Mouse (Mus musculus) lung, postnatal 0 days (tissue): ENCODE data around the gene Abcc4. TPM values are rescaled to one million over a fixed set of nuclear protein-coding genes. Genes with fewer than 3 reads are reported as not detected.

Experiments used
- ATAC-seq: fragments of 200-750 bp; cut with Nextera tagmentation; 2 replicates; pipeline ENCODE4 v1.8.0; 2017; ENCODE audit warnings: moderate library complexity
- DNase-seq: peaks from one replicate; pipeline ENCODE4 v3.0.0-alpha.2; 2016; ENCODE audit warnings: low spot score
- H3K27ac ChIP-seq: fragments of 300-500 bp; sonication (generic); 2 replicates; pipeline ENCODE4 v1.5.1; 2014; ENCODE audit warnings: antibody characterized with exemption, mild to moderate bottlenecking, low read length, mixed read lengths
- H3K27me3 ChIP-seq: fragments of 300-500 bp; sonication (generic); replicated peaks from 2 replicates; pipeline ENCODE4 v1.6.1; 2014; ENCODE audit warnings: low read length, mixed read lengths; ENCODE audit not compliant: insufficient read depth
- H3K36me3 ChIP-seq: fragments of 300-500 bp; sonication (generic); 2 replicates; pipeline ENCODE4 v1.6.1; 2014; ENCODE audit warnings: low read length, mixed read lengths; ENCODE audit not compliant: insufficient read depth
- H3K4me1 ChIP-seq: fragments of 300-500 bp; sonication (generic); 2 replicates; pipeline ENCODE4 v1.6.1; 2014; ENCODE audit warnings: antibody characterized with exemption, low read depth, low read length, mixed read lengths; ENCODE audit not compliant: insufficient read depth
- H3K4me2 ChIP-seq: fragments of 300-500 bp; sonication (generic); replicated peaks from 2 replicates; pipeline ENCODE4 v1.6.1; 2014; ENCODE audit warnings: low read depth, mild to moderate bottlenecking, low read length, moderate library complexity, mixed read lengths
- H3K4me3 ChIP-seq: fragments of 300-500 bp; sonication (generic); 2 replicates; pipeline ENCODE4 v1.5.1; 2014; ENCODE audit warnings: low read depth, low read length
- H3K9ac ChIP-seq: fragments of 300-500 bp; sonication (generic); replicated peaks from 2 replicates; pipeline ENCODE4 v1.6.1; 2014; ENCODE audit warnings: low read depth, mild to moderate bottlenecking
- H3K9me3 ChIP-seq: fragments of 300-500 bp; sonication (generic); 2 replicates; pipeline ENCODE4 v1.6.1; 2016; ENCODE audit warnings: low read length, mixed read lengths
- CTCF ChIP-seq: IDR thresholded peaks from 2 replicates; pipeline ENCODE4 v1.5.1; 2016; ENCODE audit warnings: antibody characterized with exemption, mild to moderate bottlenecking
- EP300 ChIP-seq: IDR thresholded peaks from 2 replicates; pipeline ENCODE4 v1.6.1; 2016; ENCODE audit warnings: antibody characterized with exemption, mild to moderate bottlenecking, control low read depth
- WGBS: fragments of 180-500 bp; shearing (Covaris S2); extraction: QIAGEN DNeasy Blood & Tissue Kit; methylation state at CpG from one replicate; pipeline ENCODE4 v1.1.7; 2014; 5-methylcytosine and 5-hydroxymethylcytosine counted together
- polyA plus RNA-seq: library from polyadenylated mRNA; unstranded; fragments of >200 nt; fragmentation: Nextera tagmentation; extraction: Ambion mirVana; gene quantifications from 2 replicates; pipeline ENCODE4 v1.2.1, GENCODE M21; 2015

Gene Abcc4
- polyA plus RNA-seq, 1 experiment from 2014 or later: 1.0 TPM

DNA sequence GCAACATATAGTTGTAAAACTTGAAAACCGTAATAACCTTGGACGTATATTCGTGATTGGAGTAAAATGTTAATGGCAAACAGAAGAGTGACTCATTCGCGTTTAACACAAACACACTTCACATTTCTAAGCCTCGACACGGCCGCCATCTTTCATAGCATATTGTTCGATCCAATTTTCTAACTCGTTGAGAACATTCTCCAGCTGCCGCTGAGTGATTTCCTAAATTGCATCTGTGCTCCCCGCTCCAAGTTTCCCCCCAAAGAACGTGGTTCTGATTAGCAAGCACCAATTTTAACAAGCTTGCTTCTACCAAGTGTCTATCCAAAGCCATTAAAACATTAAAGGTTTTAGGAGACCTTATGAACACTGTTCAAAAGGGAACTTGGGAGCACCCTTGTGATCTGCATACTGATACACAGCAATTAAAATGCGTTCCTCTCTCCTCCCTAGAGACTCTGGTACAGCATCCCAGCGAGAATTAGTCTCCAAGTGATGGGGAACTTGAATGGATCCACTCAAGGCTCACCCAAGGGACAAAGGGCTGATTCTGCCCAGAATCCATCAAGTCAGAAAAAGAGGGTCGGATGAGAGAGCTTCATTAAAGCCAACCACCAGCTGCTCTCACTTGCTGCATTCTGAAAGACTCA lies 97.1 kb downstream of the Abcc4 start:
- H3K4me3 ChIP-seq: no peak overlapping the region
- WGBS: 47% methylated on average over 16 of the region's 16 CpGs
- no peaks in the 10 kb centered on the region for H3K9me3 ChIP-seq
- DNase-seq (peak; percentile 48), ATAC-seq (peak; percentile 19; the same call in 1 of the 2 replicates)
- no peak overlapping the region for H3K9ac ChIP-seq
- H3K4me2 ChIP-seq: no peak overlapping the region
- no peak overlapping the region for H3K27ac ChIP-seq
- TF ChIP-seq CTCF (no peak), EP300 (no peak)
- H3K27me3 ChIP-seq: no peaks in the 10 kb centered on the region
- no peaks in the 10 kb centered on the region for H3K36me3 ChIP-seq
- no peaks in the 10 kb centered on the region; the same call in 1 of the 2 replicates for H3K4me1 ChIP-seq

DNA sequence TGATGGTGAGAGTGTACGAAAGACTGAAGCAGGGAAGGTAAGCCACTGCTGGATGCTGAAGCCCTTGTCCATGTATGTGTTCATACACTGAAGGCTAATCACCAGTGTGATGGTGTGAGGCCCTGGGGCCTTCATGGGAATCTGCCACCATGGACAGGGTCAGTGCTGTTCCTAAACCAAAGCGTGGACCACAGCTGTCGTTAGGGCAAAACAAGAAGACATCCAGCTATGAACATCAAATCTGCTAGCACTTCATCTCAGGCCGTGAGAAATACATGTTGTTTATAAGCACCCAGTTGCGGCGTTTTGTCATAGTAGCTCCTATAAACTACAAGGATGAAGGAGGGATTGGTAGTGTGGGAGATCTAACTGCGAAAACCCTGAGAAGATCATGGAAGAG lies 97.7 kb downstream of the Abcc4 start:
- Histone ChIP-seq H3K4me1 (no peaks in the 10 kb centered on the region; the same call in 1 of the 2 replicates), H3K27me3 (no peaks in the 10 kb centered on the region), H3K4me3 (no peak overlapping the region), H3K36me3 (no peaks in the 10 kb centered on the region), H3K27ac (no peak overlapping the region), H3K9ac (no peak overlapping the region), H3K4me2 (no peak overlapping the region), H3K9me3 (no peaks in the 10 kb centered on the region)
- TF ChIP-seq CTCF: no peak
- no peak for TF ChIP-seq EP300
- ATAC-seq: peak; percentile 40
- WGBS: 62% methylated on average over 7 of the region's 7 CpGs
- DNase-seq: peak; percentile 44

DNA sequence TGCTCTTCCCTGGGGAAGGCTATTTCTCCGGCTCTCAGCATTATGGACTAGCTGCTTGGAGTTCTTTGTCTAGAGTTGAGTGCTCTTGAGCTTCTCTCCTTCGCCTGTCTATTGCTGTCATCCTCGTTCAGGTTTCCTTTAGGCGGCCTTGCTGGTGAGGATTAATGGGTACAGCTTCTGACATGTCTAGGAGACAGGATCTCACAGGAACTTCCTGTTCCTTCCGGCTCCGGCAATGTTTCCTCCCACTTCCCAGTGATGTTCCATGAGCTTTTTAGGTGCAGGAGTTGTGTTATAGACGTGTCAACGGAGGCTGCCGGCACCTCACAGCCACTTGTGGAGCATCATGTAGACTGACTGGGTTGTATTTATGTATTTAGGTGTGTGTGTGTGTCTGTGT lies 99.5 kb downstream of the Abcc4 start:
- 59% methylated on average over 9 of the region's 9 CpGs for WGBS
- Histone ChIP-seq H3K9me3 (no peaks in the 10 kb centered on the region), H3K4me2 (no peak overlapping the region), H3K4me1 (no peaks in the 10 kb centered on the region; the same call in 1 of the 2 replicates), H3K27ac (no peak overlapping the region), H3K36me3 (no peaks in the 10 kb centered on the region), H3K9ac (no peak overlapping the region), H3K4me3 (no peak overlapping the region), H3K27me3 (no peaks in the 10 kb centered on the region)
- DNase-seq: no peak
- TF ChIP-seq CTCF: no peak
- peak; percentile 12; the same call in 1 of the 2 replicates for TF ChIP-seq EP300
- ATAC-seq: no peak

DNA sequence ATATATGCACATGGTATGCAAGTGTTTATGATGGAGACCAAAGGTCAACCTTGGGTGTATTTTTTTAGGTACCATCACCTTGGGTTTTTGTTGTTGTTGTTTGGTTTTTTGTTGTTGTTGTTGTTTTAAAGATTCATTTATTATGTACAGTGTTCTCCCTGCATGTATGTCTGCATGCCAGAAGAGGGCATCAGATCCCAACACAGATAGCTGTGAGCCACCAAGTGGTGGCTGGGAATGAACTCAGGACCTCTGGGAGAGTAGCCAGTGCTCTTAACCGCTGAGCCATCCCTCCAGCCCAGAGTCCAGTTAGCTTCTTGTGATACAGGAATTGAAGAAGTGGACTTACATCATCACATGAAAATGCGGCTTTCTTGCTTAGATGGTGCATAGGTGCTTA lies 101.1 kb downstream of the Abcc4 start:
- ATAC-seq: no peak
- peak; percentile 27; the same call in 1 of the 2 replicates for TF ChIP-seq CTCF
- no peak for TF ChIP-seq EP300
- 86% methylated on average over 2 of the region's 2 CpGs for WGBS
- Histone ChIP-seq H3K4me3 (no peak overlapping the region), H3K4me2 (no peak overlapping the region), H3K9ac (no peak overlapping the region), H3K9me3 (no peaks in the 10 kb centered on the region), H3K27ac (no peak overlapping the region), H3K36me3 (no peaks in the 10 kb centered on the region), H3K27me3 (no peaks in the 10 kb centered on the region), H3K4me1 (no peaks in the 10 kb centered on the region)
- no peak for DNase-seq

DNA sequence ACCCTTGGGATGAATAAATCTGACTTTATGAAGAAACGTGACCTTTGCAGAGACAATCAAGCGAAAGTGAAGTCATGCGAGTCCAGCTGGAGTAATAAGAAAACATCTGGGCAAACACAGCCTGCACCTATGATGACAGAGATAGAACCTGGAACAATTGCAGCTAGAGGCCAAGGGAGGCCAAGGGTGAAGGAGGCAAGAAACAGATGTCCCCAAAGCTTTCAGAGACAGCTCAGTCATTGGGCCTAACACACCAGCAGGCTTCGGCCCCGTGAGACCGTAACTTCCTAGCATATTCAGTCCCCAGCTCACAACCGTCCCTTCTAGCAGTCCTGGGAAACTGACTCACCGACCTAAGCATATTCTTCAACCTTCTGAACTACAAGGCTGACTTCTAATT lies 104.0 kb downstream of the Abcc4 start:
- 0 out of 2 replicates have a peak, but pooled peaks have one; percentile 34 for TF ChIP-seq EP300
- TF ChIP-seq CTCF: no peak
- Histone ChIP-seq H3K4me3 (no peak overlapping the region), H3K9me3 (no peaks in the 10 kb centered on the region), H3K4me1 (no peaks in the 10 kb centered on the region), H3K9ac (no peak overlapping the region), H3K4me2 (no peak overlapping the region), H3K27me3 (no peaks in the 10 kb centered on the region), H3K27ac (no peak overlapping the region), H3K36me3 (no peaks in the 10 kb centered on the region)
- WGBS: 69% methylated on average over 8 of the region's 8 CpGs
- peak; percentile 76 for ATAC-seq
- peak; percentile 57 for DNase-seq

DNA sequence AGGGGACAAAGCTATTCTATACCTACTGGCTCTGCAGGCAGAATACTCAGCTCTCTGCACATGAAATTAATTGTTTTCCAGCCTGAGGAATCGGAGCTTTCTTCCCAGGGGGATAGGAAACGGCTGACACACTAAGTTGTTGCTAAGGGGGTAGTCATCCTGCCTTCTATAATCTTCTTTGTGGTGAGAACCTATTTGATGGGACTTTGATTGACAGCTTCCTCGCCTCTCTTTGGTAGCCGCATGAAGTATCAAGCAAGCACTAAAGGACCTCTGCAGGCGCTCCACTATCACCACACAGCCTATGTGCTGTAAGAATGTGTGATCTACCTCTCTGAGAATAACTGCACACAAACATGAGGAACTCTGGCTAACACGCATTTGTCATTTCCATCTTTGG lies 105.3 kb downstream of the Abcc4 start:
- Histone ChIP-seq H3K9ac (no peak overlapping the region), H3K36me3 (no peaks in the 10 kb centered on the region), H3K27me3 (no peaks in the 10 kb centered on the region), H3K4me3 (no peak overlapping the region), H3K27ac (no peak overlapping the region), H3K9me3 (no peaks in the 10 kb centered on the region), H3K4me1 (no peaks in the 10 kb centered on the region), H3K4me2 (no peak overlapping the region)
- DNase-seq: no peak
- no peak for TF ChIP-seq EP300
- no peak for TF ChIP-seq CTCF
- 67% methylated on average over 6 of the region's 6 CpGs for WGBS
- no peak for ATAC-seq

DNA sequence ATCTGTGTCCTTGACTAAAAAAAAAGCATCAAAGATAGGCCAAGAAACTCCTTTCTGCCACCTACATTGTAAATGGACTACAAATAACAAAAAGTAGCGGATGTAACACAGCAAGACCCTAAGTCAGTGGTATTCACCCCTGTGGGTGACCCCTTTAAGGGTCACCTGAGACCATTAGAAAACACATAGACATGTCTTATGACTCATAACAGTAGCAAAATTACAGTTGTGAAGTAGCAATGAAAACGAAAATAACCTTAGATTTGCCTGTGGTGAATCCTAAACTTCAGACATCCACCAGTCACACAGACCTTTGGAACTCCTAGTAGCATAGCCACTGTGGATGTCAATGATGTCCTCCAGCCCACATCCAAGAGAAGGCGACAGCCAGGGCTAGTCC lies 107.3 kb downstream of the Abcc4 start:
- no peak for TF ChIP-seq CTCF
- TF ChIP-seq EP300: no peak
- DNase-seq (no peak), ATAC-seq (no peak)
- no peaks in the 10 kb centered on the region for H3K4me1 ChIP-seq
- H3K9me3 ChIP-seq: no peaks in the 10 kb centered on the region
- no peaks in the 10 kb centered on the region for H3K27me3 ChIP-seq
- no peak overlapping the region for H3K4me2 ChIP-seq
- no peak overlapping the region for H3K4me3 ChIP-seq
- WGBS: 85% methylated on average over 3 of the region's 3 CpGs
- H3K36me3 ChIP-seq: no peaks in the 10 kb centered on the region
- H3K27ac ChIP-seq: no peak overlapping the region
- no peak overlapping the region for H3K9ac ChIP-seq
